Mouse (Mus musculus): ENCODE data around the gene Nid1. TPM values are rescaled to one million over a fixed set of nuclear protein-coding genes. Genes with fewer than 3 reads are reported as not detected.
"Not testable (repeated sequence)": the region's sequence is repeated elsewhere in the genome, so short reads cannot be mapped to it uniquely, and the experiment has no call there.

Nid1 gene
- polyA plus RNA-seq, 1 experiment from 2014 or later, result 38.3 TPM

- WGBS, result 89% methylated on average over 7 of the region's 7 CpGs
- no peak for DNase-seq (ENCODE audit: low spot score)
- H3K9me3 ChIP-seq (replicated peaks), result no peaks in the 10 kb centered on the region
- no peaks in the 10 kb centered on the region for H3K27me3 ChIP-seq (ENCODE audit: low read depth, poor library complexity, severe bottlenecking)
- no peaks in the 10 kb centered on the region for H3K36me3 ChIP-seq
- H3K4me3 ChIP-seq, result no peak overlapping the region
- H3K27ac ChIP-seq (replicated peaks), result no peak overlapping the region
- no peaks in the 10 kb centered on the region for H3K4me1 ChIP-seq
Observed at GRCm38 (mm10) chr13:13518114-13518513, 80.8 kb downstream of the Nid1 start.

GRCm38 (mm10) chr13:13520436-13520835 is 83.1 kb downstream of the Nid1 start:
- no peak for DNase-seq (ENCODE audit: low spot score)
- Histone ChIP-seq H3K36me3 (no peaks in the 10 kb centered on the region), H3K4me1 (no peaks in the 10 kb centered on the region), H3K27ac (replicated peaks) (no peak overlapping the region), H3K9me3 (replicated peaks) (no peaks in the 10 kb centered on the region), H3K4me3 (no peak overlapping the region), H3K27me3 (ENCODE audit: low read depth, poor library complexity, severe bottlenecking) (no peaks in the 10 kb centered on the region)
- WGBS, result 93% methylated on average over 5 of the region's 5 CpGs

- no peak for DNase-seq (ENCODE audit: low spot score)
- 86% methylated on average over 9 of the region's 9 CpGs for WGBS
- no peaks in the 10 kb centered on the region for H3K9me3 ChIP-seq (replicated peaks)
Observed at GRCm38 (mm10) chr13:13523625-13524584, 86.6 kb downstream of the Nid1 start.

GRCm38 (mm10) chr13:13525205-13525604 is 87.9 kb downstream of the Nid1 start:
- no peak overlapping the region for H3K27ac ChIP-seq (replicated peaks)
- H3K4me3 ChIP-seq, result no peak overlapping the region
- 85% methylated on average over 2 of the region's 2 CpGs for WGBS
- DNase-seq (ENCODE audit: low spot score), result no peak
- no peaks in the 10 kb centered on the region for H3K9me3 ChIP-seq (replicated peaks)
- H3K27me3 ChIP-seq (ENCODE audit: low read depth, poor library complexity, severe bottlenecking), result no peaks in the 10 kb centered on the region
- no peaks in the 10 kb centered on the region for H3K4me1 ChIP-seq
- no peaks in the 10 kb centered on the region for H3K36me3 ChIP-seq

More at GRCm38 (mm10) chr13:13523625-13524584, 86.6 kb downstream of the Nid1 start:
- H3K27me3 ChIP-seq (ENCODE audit: low read depth, poor library complexity, severe bottlenecking), result no peaks in the 10 kb centered on the region
- no peaks in the 10 kb centered on the region for H3K36me3 ChIP-seq
- no peak overlapping the region for H3K27ac ChIP-seq (replicated peaks)
- H3K4me3 ChIP-seq, result no peak overlapping the region
- H3K4me1 ChIP-seq, result no peaks in the 10 kb centered on the region

GRCm38 (mm10) chr13:13525877-13526276 is 88.5 kb downstream of the Nid1 start:
- no peak overlapping the region for H3K4me3 ChIP-seq
- H3K27ac ChIP-seq (replicated peaks), result no peak overlapping the region
- 81% methylated on average over 5 of the region's 5 CpGs for WGBS
- H3K27me3 ChIP-seq (ENCODE audit: low read depth, poor library complexity, severe bottlenecking), result no peaks in the 10 kb centered on the region
- no peaks in the 10 kb centered on the region for H3K4me1 ChIP-seq
- no peak for DNase-seq (ENCODE audit: low spot score)
- no peaks in the 10 kb centered on the region for H3K9me3 ChIP-seq (replicated peaks)
- H3K36me3 ChIP-seq, result no peaks in the 10 kb centered on the region

GRCm38 (mm10) chr13:13529115-13529542 is 91.8 kb downstream of the Nid1 start:
- Histone ChIP-seq H3K9me3 (replicated peaks) (no peaks in the 10 kb centered on the region), H3K36me3 (no peaks in the 10 kb centered on the region), H3K27ac (replicated peaks) (no peak overlapping the region), H3K27me3 (ENCODE audit: low read depth, poor library complexity, severe bottlenecking) (no peaks in the 10 kb centered on the region), H3K4me3 (no peak overlapping the region), H3K4me1 (no peaks in the 10 kb centered on the region)
- no peak for DNase-seq (ENCODE audit: low spot score)
- 73% methylated on average over 11 of the region's 11 CpGs for WGBS

- no peaks in the 10 kb centered on the region for H3K36me3 ChIP-seq
- no peaks in the 10 kb centered on the region for H3K4me1 ChIP-seq
- DNase-seq (ENCODE audit: low spot score), result no peak
- no peaks in the 10 kb centered on the region for H3K27me3 ChIP-seq (ENCODE audit: low read depth, poor library complexity, severe bottlenecking)
- H3K4me3 ChIP-seq, result no peak overlapping the region
- no peak overlapping the region for H3K27ac ChIP-seq (replicated peaks)
- H3K9me3 ChIP-seq (replicated peaks), result no peaks in the 10 kb centered on the region
- WGBS, result 93% methylated on average over 4 of the region's 4 CpGs
Observed at GRCm38 (mm10) chr13:13530913-13531312, 93.6 kb downstream of the Nid1 start.

GRCm38 (mm10) chr13:13531923-13532322 is 94.6 kb downstream of the Nid1 start:
- no peaks in the 10 kb centered on the region for H3K36me3 ChIP-seq
- H3K4me3 ChIP-seq, result no peak overlapping the region
- no peak overlapping the region for H3K27ac ChIP-seq (replicated peaks)
- no peak for DNase-seq (ENCODE audit: low spot score)
- H3K4me1 ChIP-seq, result no peaks in the 10 kb centered on the region
- H3K27me3 ChIP-seq (ENCODE audit: low read depth, poor library complexity, severe bottlenecking), result no peaks in the 10 kb centered on the region
- no peaks in the 10 kb centered on the region for H3K9me3 ChIP-seq (replicated peaks)
- 88% methylated on average over 7 of the region's 7 CpGs for WGBS

- H3K27ac ChIP-seq (replicated peaks), result no peak overlapping the region
- H3K9me3 ChIP-seq (replicated peaks), result no peaks in the 10 kb centered on the region
- no peak for DNase-seq (ENCODE audit: low spot score)
- WGBS, result 83% methylated on average over 2 of the region's 2 CpGs
- no peaks in the 10 kb centered on the region for H3K27me3 ChIP-seq (ENCODE audit: low read depth, poor library complexity, severe bottlenecking)
- H3K4me3 ChIP-seq, result no peak overlapping the region
- no peaks in the 10 kb centered on the region for H3K4me1 ChIP-seq
- no peaks in the 10 kb centered on the region for H3K36me3 ChIP-seq
Observed at GRCm38 (mm10) chr13:13536555-13536954, 99.2 kb downstream of the Nid1 start.

GRCm38 (mm10) chr13:13537272-13538015 is 100.1 kb downstream of the Nid1 start:
- 87% methylated on average over 2 of the region's 2 CpGs for WGBS
- no peak overlapping the region for H3K4me3 ChIP-seq
- no peak for DNase-seq (ENCODE audit: low spot score)
- no peaks in the 10 kb centered on the region for H3K27me3 ChIP-seq (ENCODE audit: low read depth, poor library complexity, severe bottlenecking)
- H3K27ac ChIP-seq (replicated peaks), result no peak overlapping the region
- H3K9me3 ChIP-seq (replicated peaks), result no peaks in the 10 kb centered on the region
- H3K36me3 ChIP-seq, result no peaks in the 10 kb centered on the region
- no peaks in the 10 kb centered on the region for H3K4me1 ChIP-seq

- H3K9me3 ChIP-seq (replicated peaks), result no peaks in the 10 kb centered on the region
- no peak for DNase-seq (ENCODE audit: low spot score)
- H3K4me3 ChIP-seq, result no peak overlapping the region
- H3K4me1 ChIP-seq, result no peaks in the 10 kb centered on the region
- H3K36me3 ChIP-seq, result no peaks in the 10 kb centered on the region
- 68% methylated on average over 4 of the region's 4 CpGs for WGBS
- no peak overlapping the region for H3K27ac ChIP-seq (replicated peaks)
- no peaks in the 10 kb centered on the region for H3K27me3 ChIP-seq (ENCODE audit: low read depth, poor library complexity, severe bottlenecking)
Observed at GRCm38 (mm10) chr13:13538585-13539300, 101.4 kb downstream of the Nid1 start.

- H3K27ac ChIP-seq (replicated peaks); H3K36me3 ChIP-seq; H3K9me3 ChIP-seq (replicated peaks); DNase-seq (ENCODE audit: low spot score); H3K4me3 ChIP-seq: not testable (repeated sequence)
- peaks cover 30% of the 10 kb centered on the region for H3K27me3 ChIP-seq (ENCODE audit: low read depth, poor library complexity, severe bottlenecking)
- peaks cover 12% of the 10 kb centered on the region for H3K4me1 ChIP-seq
- 94% methylated on average over 10 of the region's 10 CpGs for WGBS
Observed at GRCm38 (mm10) chr13:13543073-13543472, 105.7 kb downstream of the Nid1 start.

Measured in midbrain, embryonic 10.5 days (tissue).